Mouse (Mus musculus) ES-Bruce4 (cell line): Measurements from ENCODE around the gene Rcan1. TPM values are rescaled to one million over a fixed set of nuclear protein-coding genes. Genes with fewer than 3 reads are reported as not detected.
"Not testable (repeated sequence)": the region's sequence is repeated elsewhere in the genome, so short reads cannot be mapped to it uniquely, and the experiment has no call there.

ENCODE experiments used
- H3K27ac ChIP-seq: 2 replicates; pipeline ENCODE4 v1.5.1; 2012; ENCODE audit warnings: low read length, inconsistent platforms; ENCODE audit not compliant: insufficient read depth
- H3K27me3 ChIP-seq: 2 replicates; pipeline ENCODE4 v1.6.1; 2012; ENCODE audit warnings: mild to moderate bottlenecking, low read length, inconsistent platforms; ENCODE audit not compliant: control insufficient read depth, poor library complexity, insufficient read depth, severe bottlenecking
- H3K36me3 ChIP-seq: 2 replicates; pipeline ENCODE4 v1.6.1; 2012; ENCODE audit warnings: inconsistent platforms, mild to moderate bottlenecking, low read length, moderate library complexity; ENCODE audit not compliant: control insufficient read depth, poor library complexity, insufficient read depth, severe bottlenecking
- H3K4me1 ChIP-seq: one replicate; pipeline ENCODE4 v1.8.1; 2011; ENCODE audit warnings: low read length; ENCODE audit not compliant: control insufficient read depth, insufficient read depth
- H3K4me3 ChIP-seq: 2 replicates; pipeline ENCODE4 v1.5.1; 2011; ENCODE audit warnings: low read depth, mild to moderate bottlenecking, low read length
- H3K9ac ChIP-seq: 2 replicates; pipeline ENCODE4 v1.6.1; 2012; ENCODE audit warnings: low read depth, mild to moderate bottlenecking, inconsistent platforms; ENCODE audit not compliant: poor library complexity, severe bottlenecking
- H3K9me3 ChIP-seq: replicated peaks from 2 replicates; pipeline ENCODE4 v1.6.1; 2012; ENCODE audit warnings: mild to moderate bottlenecking, low read length, inconsistent platforms; ENCODE audit not compliant: control insufficient read depth, poor library complexity, insufficient read depth, severe bottlenecking
- CTCF ChIP-seq: IDR thresholded peaks from one replicate; pipeline ENCODE4 v1.8.1; 2011; ENCODE audit warnings: low read depth, low read length
- EP300 ChIP-seq: IDR thresholded peaks from 2 replicates; pipeline ENCODE4 v1.6.1; 2011; ENCODE audit warnings: low read depth, low read length; ENCODE audit not compliant: insufficient read depth
- POLR2A ChIP-seq: IDR thresholded peaks from one replicate; pipeline ENCODE4 v1.8.1; 2011; ENCODE audit warnings: low read length; ENCODE audit not compliant: insufficient read depth
- polyA plus RNA-seq: library from polyadenylated mRNA; stranded (reverse); fragments of >200 nt; gene quantifications from 2 replicates; pipeline ENCODE4 v1.2.4, GENCODE M21; 2011; ENCODE audit warnings: low read depth; ENCODE audit not compliant: missing spikeins, insufficient read depth, insufficient read length

The Rcan1 gene
- polyA plus RNA-seq, result 37.2 and 42.8 TPM in 2 replicates

- H3K4me1 ChIP-seq, result peaks cover 8% of the 10 kb centered on the region
- TF ChIP-seq CTCF, result no peak
- TF ChIP-seq POLR2A, result peak; percentile 55
- TF ChIP-seq EP300, result no peak
- H3K27ac ChIP-seq, result no peak within 1 kb of the TSS
- H3K4me3 ChIP-seq, result peak within 1 kb of the TSS; percentile 53
- H3K9ac ChIP-seq, result no peak within 1 kb of the TSS
- H3K9me3 ChIP-seq, result no peaks in the 10 kb centered on the region
- H3K27me3 ChIP-seq, result no peaks in the 10 kb centered on the region
- H3K36me3 ChIP-seq, result no peaks in the 10 kb centered on the region
Observed at GRCm38 (mm10) chr16:92470706-92471105, at the start of gene Rcan1. Gene Rcan1, minus strand, starts transcription at chr16:92470867.

GRCm38 (mm10) chr16:92519820-92520492, 49.3 kb upstream of the Rcan1 start:
- Histone ChIP-seq H3K4me3 (no peak overlapping the region), H3K4me1 (no peaks in the 10 kb centered on the region), H3K9me3 (no peaks in the 10 kb centered on the region), H3K36me3 (no peaks in the 10 kb centered on the region), H3K27me3 (no peaks in the 10 kb centered on the region), H3K9ac (no peak overlapping the region), H3K27ac (no peak overlapping the region)
- TF ChIP-seq CTCF (peak; percentile 57), EP300 (no peak), POLR2A (no peak)

DNA sequence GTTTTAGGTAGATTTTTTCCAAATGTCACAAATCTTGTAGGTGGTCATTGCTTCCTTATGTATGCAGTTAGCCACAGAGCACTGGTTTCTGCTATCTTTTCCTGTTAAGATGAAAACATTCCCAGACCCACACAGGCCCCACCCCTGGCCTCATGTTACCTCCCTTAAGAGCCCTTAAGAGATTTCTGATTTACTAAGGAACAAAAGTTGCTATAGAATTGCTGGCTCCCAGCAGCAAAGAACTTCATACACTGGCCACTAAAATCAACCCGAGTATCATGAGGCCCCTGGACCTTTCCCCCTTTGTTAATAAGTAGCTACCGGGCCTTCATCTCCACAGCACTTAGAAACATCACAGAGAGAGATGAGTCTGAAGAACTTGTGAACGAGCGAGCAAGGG, 48.1 kb upstream of the Rcan1 start:
- Histone ChIP-seq H3K27me3 (no peaks in the 10 kb centered on the region), H3K27ac (no peak overlapping the region), H3K4me3 (no peak overlapping the region), H3K9ac (no peak overlapping the region), H3K4me1 (no peaks in the 10 kb centered on the region), H3K9me3 (no peaks in the 10 kb centered on the region), H3K36me3 (no peaks in the 10 kb centered on the region)
- TF ChIP-seq POLR2A (no peak), CTCF (no peak), EP300 (no peak)

- H3K27ac ChIP-seq, result no peak overlapping the region
- no peak overlapping the region for H3K4me3 ChIP-seq
- no peaks in the 10 kb centered on the region for H3K4me1 ChIP-seq
- no peaks in the 10 kb centered on the region for H3K9me3 ChIP-seq
- no peak overlapping the region for H3K9ac ChIP-seq
- no peaks in the 10 kb centered on the region for H3K27me3 ChIP-seq
- no peak for TF ChIP-seq POLR2A
- no peaks in the 10 kb centered on the region for H3K36me3 ChIP-seq
Observed at GRCm38 (mm10) chr16:92516139-92516538, 45.5 kb upstream of the Rcan1 start.

- H3K4me3 ChIP-seq, H3K9me3 ChIP-seq, H3K9ac ChIP-seq: not testable (repeated sequence)
Observed at GRCm38 (mm10) chr16:92514896-92515295, 44.2 kb upstream of the Rcan1 start.

GRCm38 (mm10) chr16:92511773-92512391, 41.2 kb upstream of the Rcan1 start:
- Histone ChIP-seq H3K36me3 (no peaks in the 10 kb centered on the region), H3K9me3 (no peaks in the 10 kb centered on the region), H3K4me1 (no peaks in the 10 kb centered on the region), H3K27ac (no peak overlapping the region), H3K9ac (no peak overlapping the region), H3K4me3 (no peak overlapping the region), H3K27me3 (no peaks in the 10 kb centered on the region)
- TF ChIP-seq EP300 (no peak), CTCF (peak; percentile 67)

More at GRCm38 (mm10) chr16:92514896-92515295, 44.2 kb upstream of the Rcan1 start:
- not testable (repeated sequence) for H3K27ac ChIP-seq, H3K27me3 ChIP-seq, H3K4me1 ChIP-seq, H3K36me3 ChIP-seq
